Mouse (Mus musculus) retina, embryonic 14.5 days (tissue): ENCODE measurements at regions not wholly inside any gene's neighbourhood (a gene's known extent, or its start where the extent isn't known, plus 50 kb on each side); places are given as distances from the start of the nearest gene placed in this dataset.
"Not testable (repeated sequence)": the region's sequence is repeated elsewhere in the genome, so short reads cannot be mapped to it uniquely, and the experiment has no call there.

ENCODE experiments used
- DNase-seq: peaks from one replicate; pipeline ENCODE4 v3.0.0-alpha.2; 2015; ENCODE audit warnings: low spot score

GRCm38 (mm10) chr7:64030650-64031049 lies 91.9 kb upstream of the Klf13 start:
- DNase-seq, result no peak

DNA sequence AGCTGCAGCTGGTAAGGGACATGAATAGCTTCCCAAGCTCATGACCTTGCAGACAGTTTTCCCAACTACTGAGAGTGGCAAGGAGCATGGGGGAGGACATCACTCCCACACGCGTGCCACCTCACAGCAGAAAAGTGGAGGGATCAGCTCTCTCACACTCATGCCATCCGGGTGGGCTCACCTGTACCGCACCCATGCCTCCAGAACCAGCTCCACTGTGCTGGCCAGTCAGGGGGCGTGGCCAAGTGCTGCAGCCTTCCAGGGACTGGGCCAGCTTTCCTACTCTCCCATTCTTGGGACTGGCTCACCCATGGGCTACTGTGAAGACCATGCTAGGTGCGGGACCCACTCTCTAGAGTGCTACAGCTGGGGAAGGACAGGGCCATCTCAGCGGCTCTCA lies 88.4 kb upstream of the Klf13 start:
- DNase-seq, result no peak

- DNase-seq, result peak; percentile 22
These were observed 86.4 kb upstream of the Klf13 start for GRCm38 (mm10) chr7:64025155-64025554.

- no peak for DNase-seq
These were observed 85.5 kb upstream of the Klf13 start for GRCm38 (mm10) chr7:64024253-64024652.

DNA sequence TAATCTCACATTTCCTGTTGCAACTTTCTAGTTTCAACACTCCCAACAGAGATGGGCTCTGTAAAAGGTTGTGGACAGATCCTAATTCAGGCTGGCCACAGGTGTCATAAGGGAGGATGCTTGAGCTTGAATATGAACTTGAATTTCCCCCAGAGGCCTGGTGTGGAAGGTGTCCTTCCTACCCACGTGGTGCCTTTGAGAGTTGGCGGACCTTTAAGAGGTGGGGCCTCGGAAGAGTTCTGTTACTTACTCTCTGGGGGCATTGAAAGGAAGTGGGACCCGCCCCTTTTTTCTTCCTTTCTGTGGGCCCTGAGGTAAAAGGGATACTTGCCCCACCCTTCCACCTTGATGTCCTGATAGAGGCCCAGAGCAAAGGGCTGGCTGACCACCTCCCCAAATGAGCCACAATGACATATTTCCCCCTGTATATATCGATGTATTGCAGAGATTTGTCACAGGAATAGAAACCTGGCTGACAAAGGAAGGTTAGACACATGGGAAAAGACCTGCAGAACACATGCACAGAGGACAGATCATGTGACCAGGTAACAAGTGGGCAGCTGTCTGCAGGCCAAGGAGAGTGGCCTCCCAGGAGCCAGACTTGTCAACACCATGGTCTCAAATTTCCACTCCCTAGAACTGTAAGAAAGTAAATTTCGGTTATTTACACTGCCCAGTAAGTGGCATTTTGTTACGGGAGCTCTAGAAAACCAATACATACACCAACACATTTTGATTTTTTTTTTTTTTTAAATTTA lies 84.2 kb upstream of the Klf13 start:
- DNase-seq, result no peak

DNA sequence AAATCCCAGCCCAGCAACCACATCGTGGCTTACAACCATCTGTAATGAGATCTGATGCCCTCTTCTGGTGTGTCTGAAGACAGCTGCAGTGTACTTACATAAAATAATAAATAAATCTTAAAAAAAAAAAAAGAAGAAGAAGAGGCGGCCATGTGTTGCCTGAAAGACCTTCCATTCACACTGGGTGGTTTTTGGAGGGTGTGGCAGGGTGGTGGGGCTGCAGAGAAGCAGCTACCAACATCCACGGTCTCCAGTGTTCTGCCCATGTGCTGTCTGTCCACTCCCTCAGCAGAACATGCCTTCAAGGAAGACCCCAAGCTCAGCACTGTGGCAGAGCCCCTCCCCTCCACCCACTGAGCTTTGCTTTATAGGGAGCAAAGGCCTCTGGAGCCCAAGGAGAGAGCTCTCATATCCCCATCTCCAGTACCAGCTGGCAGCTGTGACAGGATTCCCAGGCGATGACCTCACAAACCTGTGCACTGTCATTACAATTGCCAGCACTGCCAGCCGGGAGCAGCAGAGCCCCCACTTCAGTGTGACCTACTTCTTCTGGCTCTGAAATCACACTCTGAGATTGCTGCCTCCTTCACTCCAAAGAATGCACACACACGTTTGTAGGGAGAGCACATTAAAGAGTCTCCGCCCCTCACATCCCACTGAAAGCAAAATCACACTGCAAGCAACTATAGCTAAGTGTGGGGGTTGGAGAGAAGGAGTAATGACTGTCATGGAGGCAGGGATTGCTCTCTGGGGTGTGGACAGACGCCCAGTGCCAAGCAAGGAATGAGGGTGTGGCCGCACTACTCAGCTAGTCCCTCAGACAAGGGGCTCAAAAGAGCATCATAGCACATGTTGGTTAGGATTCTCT lies 82.8 kb upstream of the Klf13 start:
- DNase-seq, result peak; percentile 78

GRCm38 (mm10) chr7:64018107-64018506 lies 79.4 kb upstream of the Klf13 start:
- no peak for DNase-seq

DNA sequence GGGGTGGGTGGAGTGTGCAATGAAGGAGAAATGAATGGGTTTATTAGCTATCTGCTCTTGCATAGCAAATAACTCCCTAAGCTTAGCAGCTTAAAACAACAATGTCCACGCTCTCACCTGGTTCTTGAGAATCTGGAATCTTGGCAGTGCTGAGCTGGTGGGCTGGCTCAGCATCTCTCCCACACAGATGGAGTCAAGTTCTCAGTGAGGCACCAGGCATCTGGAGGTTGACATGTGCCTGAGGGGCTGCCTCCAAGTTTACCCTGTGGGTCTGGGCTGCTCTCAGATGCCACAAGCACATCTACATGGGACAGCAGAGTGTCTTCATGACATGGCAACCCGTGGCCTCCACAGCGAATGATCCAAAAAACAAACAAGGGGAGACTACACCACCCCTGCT lies 78.2 kb upstream of the Klf13 start:
- no peak for DNase-seq

- DNase-seq, result not testable (repeated sequence)
These were observed 76.4 kb upstream of the Klf13 start for GRCm38 (mm10) chr7:64015136-64015535.

DNA sequence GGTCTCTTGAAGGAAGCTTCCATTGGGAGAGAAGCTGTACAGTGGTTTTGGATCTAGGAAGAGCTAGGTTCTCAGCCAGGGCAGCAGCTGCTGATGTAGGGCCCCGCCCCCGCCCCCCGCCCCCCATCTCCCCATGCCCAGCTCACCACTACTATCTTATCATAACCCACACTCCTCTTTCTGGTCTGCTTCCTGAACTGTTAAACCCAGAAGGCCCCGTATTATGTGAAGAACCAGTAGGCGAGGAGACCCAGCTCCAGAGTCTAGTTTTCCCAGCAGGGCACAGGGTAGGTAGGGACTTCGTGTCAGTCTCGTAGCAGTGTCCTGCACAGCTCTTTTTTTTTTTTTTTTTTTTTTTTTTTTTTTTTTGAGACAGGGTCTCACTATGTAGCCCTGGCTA lies 75.5 kb upstream of the Klf13 start:
- no peak for DNase-seq

DNA sequence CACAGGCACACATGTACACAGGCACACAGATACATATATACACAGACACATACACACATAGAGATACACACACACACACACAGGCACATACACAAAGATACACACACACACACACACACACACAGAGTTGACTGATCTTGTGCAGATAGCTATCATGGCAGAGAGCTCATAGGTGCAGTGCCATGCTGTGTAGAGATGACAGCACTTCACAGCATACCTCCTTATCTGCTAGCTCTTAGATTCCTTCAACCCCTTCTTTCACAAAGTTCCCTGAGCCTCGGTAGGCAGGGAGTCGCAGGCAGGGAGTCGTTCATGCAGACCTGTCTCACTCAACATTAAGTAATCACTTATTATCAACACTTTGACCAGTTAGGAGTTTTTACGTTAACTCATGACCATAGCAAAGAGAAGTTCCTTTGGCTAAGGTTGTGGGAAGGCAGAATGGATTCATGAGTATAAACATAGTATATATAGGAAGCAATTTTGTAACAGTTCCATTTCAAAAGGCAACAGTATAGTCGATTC lies 74.4 kb upstream of the Klf13 start:
- no peak for DNase-seq

GRCm38 (mm10) chr7:64012268-64012601 lies 73.5 kb upstream of the Klf13 start:
- DNase-seq, result no peak

GRCm38 (mm10) chr7:64011563-64012267 lies 73.0 kb upstream of the Klf13 start:
- DNase-seq, result no peak

DNA sequence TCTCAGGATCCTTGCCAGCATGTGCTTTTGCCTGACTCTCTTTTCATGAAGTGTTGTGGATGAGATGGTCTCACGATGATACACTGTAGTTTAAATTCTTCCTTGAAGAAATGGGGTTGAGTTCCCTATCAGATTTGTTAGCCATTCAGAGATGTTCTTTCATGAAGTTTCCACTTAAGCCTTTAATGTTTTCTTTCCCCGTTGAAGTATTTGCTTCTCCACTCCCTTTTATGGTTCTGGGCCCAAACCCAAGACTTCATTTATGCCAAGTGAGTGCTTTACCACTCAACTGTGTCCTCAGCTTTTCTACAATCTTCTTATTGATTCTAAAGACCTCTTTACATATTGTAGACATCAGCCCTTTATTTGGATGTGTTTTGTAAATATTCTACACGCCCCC lies 71.9 kb upstream of the Klf13 start:
- no peak for DNase-seq

- no peak for DNase-seq
These were observed 69.1 kb upstream of the Klf13 start for GRCm38 (mm10) chr7:64007766-64008165.

- no peak for DNase-seq
These were observed 68.2 kb upstream of the Klf13 start for GRCm38 (mm10) chr7:64006935-64007334.

DNA sequence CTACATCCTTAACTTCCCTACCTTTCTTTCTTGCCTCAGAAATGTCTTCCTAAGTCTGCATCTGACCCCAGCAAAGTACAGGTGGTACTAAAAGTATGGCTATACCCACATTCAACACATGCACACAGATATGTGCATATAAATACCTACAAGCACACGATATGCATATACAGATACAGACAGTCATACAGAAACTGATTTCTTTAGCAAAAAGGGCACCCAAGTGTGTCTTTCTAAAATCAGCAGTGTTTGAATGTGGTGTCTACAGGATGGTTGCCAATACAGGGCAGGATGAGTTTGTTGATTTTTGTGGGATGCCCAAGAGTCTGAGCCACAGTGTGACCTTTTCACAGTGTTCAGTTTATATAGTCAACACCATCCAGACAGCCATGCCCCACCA lies 67.0 kb upstream of the Klf13 start:
- DNase-seq, result no peak

DNA sequence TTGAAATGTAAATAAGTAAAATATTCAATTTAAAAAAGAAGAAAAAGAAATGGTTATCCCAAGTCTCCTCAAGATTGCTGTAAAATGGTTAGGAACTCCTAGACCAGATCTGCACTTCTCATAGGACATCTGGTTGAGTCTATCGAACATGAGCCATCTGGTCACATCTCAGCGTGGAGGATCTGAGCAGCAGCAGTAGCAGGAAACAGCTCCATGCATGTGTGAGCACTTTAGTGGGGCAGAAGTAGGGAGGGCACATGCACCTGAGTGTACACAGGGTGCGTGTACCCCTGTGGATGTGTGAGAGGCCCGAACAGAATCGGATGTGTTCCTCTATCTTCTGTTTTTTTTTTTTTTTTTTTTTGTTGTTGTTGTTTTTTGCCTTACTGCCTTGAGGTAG lies 65.2 kb upstream of the Klf13 start:
- no peak for DNase-seq

DNA sequence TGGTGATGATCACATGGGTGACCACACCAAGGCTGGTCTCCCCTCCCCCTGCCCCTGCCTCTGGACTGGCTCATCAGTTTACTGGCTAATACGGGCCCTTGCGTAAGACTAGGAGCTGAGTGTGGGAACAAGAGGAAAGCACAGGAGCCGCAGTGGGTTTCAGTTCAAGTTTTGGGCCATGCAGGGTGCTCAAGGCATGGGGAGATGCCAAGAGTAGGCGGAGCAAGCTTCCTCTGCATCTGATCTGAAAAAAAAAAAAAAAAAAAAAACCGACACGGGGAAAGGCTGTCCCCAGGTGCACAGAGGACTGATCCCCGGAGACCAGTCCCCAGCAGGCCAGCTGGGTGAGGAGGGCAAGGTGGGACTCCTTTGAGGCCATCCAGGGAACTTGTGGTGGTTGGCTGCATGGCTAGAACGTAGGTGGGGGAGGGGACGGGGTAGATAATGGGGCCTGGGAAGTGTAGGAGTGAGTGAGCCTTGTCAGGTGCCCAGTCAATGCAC lies 62.9 kb upstream of the Klf13 start:
- no peak for DNase-seq

- no peak for DNase-seq
These were observed 60.6 kb upstream of the Klf13 start for GRCm38 (mm10) chr7:63998995-63999960.

DNA sequence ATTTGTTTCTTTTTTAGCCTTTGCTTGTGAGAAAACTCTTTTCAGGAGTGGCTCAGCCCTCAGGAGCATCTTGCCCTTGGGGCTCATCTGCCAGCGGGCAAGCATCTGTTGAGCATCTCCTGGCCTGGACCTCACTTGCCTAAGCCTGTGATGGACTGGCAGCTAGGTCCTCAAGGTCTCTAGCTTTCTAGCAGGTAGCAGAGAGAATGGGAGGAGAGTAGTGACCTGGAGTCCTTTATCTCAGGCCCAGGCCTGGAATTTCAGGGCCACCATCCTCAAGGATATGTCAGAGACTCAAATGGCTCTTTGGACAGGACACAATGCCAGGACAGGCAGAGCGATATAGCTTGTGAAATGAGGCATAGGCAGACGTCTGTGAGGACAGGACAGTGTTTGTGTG lies 59.3 kb upstream of the Klf13 start:
- no peak for DNase-seq
